Mouse (Mus musculus) Muller cell, postnatal 12 days (primary cell): ENCODE data around the gene Olfr129.

Source experiments
- DNase-seq: peaks from one replicate; pipeline ENCODE4 v3.0.0-alpha.2; 2015; ENCODE audit errors: inconsistent ontology term

Olfr129 gene

DNA sequence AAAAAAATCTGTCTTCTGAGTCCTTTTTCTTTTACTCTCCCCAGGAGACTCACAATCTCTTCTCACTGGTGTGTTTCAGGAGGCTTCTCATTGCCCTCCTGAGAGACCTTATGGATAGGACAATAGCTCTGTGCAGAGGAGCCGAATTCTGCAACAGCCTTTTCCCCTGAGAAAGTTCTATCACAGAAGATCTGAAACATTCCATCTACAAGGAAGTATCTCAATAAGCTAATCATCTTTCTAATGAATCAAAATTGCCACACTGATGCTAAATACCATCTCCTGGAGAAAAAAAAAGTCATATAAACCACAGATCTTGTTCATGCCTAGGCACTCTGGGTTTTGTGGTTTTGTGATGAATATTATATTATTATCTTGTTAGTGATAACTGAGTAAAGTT lies at the start of gene Olfr129:
TSS of gene Olfr129 (minus strand) at position 101 of the 400 bp plus-strand sequence.
- no peak for DNase-seq

GRCm38 (mm10) chr17:38088593-38088992 lies 28.7 kb upstream of the Olfr129 start, which contains the start of gene Olfr131:
TSS of gene Olfr131 (minus strand) at chr17:38088693.
- no peak for DNase-seq

GRCm38 (mm10) chr17:38082364-38082763 lies 22.5 kb upstream of the Olfr129 start:
- no peak for DNase-seq

- DNase-seq = no peak
Observed at GRCm38 (mm10) chr17:38063621-38064020, 3.7 kb upstream of the Olfr129 start, which contains the start of gene Olfr130. TSS of gene Olfr130 (plus strand) at chr17:38063921.

DNA sequence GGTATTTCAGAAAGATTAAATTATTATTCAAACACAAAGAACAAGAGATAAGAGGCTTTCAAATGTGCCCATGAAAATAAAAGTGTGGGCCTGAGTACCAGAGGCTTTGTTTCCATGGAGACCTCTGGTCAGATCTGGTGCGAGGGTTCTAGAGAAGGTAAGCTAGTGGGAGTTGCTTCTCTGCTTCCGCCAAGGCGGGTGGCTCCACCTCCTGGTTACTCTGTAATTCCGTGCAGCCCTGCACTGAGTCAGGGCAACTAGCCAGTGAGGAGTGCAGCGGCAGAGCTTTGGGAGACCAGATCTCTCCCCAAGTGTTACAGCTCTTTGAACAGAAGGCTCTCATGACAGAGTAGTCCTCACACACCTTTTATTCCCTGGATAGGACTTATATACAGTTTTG lies 33.6 kb downstream of the Olfr129 start:
- DNase-seq = no peak

DNA sequence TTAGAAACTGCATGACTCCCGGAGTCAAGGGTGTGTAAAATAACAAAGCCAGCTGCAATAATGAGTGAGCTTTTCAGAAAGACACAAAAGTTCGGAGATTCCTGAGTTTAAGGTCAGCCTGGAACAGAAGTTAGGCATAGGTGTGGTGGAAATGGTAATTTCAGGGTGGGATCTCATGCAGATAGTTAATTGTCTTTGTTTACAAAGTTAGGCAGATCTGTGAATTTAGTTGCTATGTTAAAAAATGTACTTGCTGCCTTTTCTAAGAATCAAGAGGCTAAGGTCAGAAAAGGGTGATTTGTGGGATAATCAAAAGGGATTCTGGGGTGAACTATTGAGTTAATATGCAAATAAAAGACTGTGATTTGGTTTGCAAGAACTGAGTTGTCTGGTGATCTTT lies 43.5 kb downstream of the Olfr129 start:
- DNase-seq = no peak

DNA sequence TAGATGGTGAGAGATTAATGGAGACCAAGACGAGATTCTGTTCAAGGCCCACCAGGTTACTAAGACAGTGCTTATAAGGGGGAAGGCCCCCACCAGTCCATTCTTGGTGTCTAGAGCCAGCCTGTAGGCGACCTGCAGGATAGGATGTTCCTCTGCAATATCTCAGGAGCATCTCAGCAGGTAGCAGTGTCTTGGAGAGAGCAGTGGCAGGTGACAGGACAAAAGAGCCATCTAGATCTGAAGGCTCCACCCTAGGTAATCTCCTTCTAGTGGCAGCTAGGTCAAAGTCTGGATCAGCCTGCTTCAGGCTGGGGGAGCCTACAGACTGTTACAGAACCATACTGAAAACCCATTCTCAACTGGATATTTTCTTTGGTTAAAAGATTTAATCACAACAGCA lies 54.9 kb downstream of the Olfr129 start:
- no peak for DNase-seq
